Mouse (Mus musculus) spleen, postnatal 14 days (tissue): ENCODE measurements around the gene Sema3e.

Experiments
- DNase-seq, 2 experiments: peaks; one replicate each; pipeline ENCODE4 v3.0.0; 2021 to 2022; ENCODE audit warnings: low spot score in 2 of 2

Sema3e gene

GRCm38 (mm10) chr5:14206794-14207193, 181.7 kb downstream of the Sema3e start:
- DNase-seq, result no peak

- DNase-seq, result no peak
Measured at GRCm38 (mm10) chr5:14209962-14210361, 184.9 kb downstream of the Sema3e start.

GRCm38 (mm10) chr5:14216211-14216610, 191.1 kb downstream of the Sema3e start:
- DNase-seq, result no peak

GRCm38 (mm10) chr5:14218677-14219076, 193.6 kb downstream of the Sema3e start:
- DNase-seq, result no peak

GRCm38 (mm10) chr5:14224509-14224908, 199.4 kb downstream of the Sema3e start:
- DNase-seq, result no peak

GRCm38 (mm10) chr5:14231027-14231426, 206.0 kb downstream of the Sema3e start:
- DNase-seq, result no peak

- no peak for DNase-seq
Measured at GRCm38 (mm10) chr5:14252583-14252982, 227.5 kb downstream of the Sema3e start.

GRCm38 (mm10) chr5:14253328-14253727, 228.3 kb downstream of the Sema3e start:
- DNase-seq, result no peak

GRCm38 (mm10) chr5:14260156-14260555, 235.1 kb downstream of the Sema3e start:
- no peak for DNase-seq

- DNase-seq, result no peak
Measured at GRCm38 (mm10) chr5:14267400-14267799, 242.3 kb downstream of the Sema3e start.
